Mouse (Mus musculus) mouse trophoblast stem cell (cell line): ENCODE results near the gene Gm10073.

Source experiments
- in situ Hi-C, 2 experiments: fragments of 300-500 bp; cut with MseI, MboI; formaldehyde crosslinking; loops; 2 replicates in 1 of 2; 3 replicates in 1 of 2; pipeline ENCODE4 v1.15.1; 2025

The Gm10073 gene

DNA sequence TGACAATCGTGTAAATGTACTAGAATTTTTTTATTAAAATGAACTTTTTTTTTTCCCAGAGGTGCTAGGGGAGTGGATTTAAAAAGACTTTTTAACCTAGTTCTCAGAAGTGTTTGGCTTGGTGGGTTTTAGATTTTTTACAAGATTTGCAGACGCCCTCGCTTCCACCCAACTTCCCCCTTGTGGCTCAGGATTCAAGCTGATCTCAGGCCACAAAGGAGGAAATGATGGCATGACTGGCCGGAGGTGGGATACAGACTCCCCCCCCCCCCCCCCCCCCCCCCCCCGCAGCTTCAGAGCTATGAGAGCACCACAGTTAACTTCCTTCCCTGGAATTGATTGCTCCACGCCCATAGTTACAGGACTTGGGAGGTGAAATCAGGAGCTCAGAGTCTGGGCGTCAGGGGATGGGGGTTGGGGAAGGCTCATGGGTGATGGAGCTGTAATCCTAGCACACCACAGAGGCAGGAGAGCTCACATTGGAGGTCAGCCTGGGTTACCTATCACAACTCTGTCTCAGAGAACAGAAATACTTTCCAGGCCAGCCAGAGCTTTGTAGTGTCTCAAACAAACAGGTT lies 17.1 kb downstream of the Gm10073 start:
- in situ Hi-C loops = no loop called here

- in situ Hi-C loops = no loop called here
Measured at GRCm38 (mm10) chr8:106554011-106554410, 19.2 kb downstream of the Gm10073 start.

DNA sequence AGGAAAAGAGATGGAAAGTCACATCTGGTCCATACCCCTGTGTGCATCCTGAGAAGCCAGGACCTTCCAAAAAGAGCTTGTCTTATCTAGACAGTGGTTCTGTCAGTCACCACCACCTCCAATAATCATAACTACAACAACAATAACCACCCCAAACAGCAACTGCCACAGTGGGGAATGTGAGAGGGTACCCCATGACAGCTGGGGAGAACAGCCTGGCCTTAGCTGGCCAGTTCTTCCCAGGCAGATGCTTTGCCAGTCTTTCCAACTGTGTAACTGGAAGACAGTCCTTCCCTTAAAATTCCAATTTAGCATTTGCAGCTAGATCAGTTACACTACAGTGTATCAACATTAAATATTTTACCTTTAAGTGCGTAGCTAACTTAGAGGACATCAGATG lies 22.4 kb downstream of the Gm10073 start:
- in situ Hi-C loops = no loop called here

- in situ Hi-C loops = no loop called here
Measured at GRCm38 (mm10) chr8:106548366-106548936, 24.8 kb downstream of the Gm10073 start.

DNA sequence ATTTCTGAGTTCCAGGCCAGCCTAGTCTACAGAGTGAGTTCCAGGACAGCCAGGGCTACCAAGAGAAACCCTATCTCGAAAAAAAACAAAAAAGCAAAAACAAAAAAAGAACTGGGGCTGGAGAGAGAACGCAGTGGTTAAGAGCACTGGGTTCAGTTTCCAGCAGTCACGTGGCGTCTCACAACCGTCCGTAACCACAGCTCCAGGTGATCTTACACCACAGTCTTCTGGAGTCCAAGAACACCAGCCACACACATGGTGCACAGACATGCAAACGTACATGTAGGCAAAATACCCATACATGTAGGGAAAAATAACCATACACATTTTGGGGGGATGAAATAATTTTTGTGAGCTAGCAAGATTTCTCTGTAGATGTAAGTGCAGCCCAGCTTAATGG lies 26.5 kb downstream of the Gm10073 start:
- in situ Hi-C loops = no loop called here

GRCm38 (mm10) chr8:106545149-106545548 lies 28.1 kb downstream of the Gm10073 start:
- in situ Hi-C loops = no loop called here

GRCm38 (mm10) chr8:106543043-106543442 lies 30.2 kb downstream of the Gm10073 start:
- in situ Hi-C loops = no loop called here

DNA sequence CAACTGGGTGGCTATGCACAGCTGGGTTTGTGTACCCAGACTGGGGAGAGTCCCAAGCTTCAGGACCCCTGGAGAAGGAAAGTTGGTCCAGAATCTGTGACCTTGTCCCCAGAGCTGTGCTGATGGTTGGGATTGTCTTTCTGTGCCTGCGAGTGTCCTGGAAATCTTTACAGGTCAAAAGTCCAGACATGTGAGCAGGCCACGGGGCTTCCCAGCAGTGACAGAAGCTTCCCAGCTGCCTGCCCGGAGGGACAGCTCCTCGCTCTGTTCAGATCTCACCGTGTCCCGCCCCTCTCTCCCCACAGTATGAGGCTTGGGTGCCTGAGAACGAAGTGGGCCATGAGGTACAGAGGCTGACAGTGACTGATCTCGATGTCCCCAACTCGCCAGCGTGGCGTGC lies 32.3 kb downstream of the Gm10073 start:
- in situ Hi-C loops = no loop called here

DNA sequence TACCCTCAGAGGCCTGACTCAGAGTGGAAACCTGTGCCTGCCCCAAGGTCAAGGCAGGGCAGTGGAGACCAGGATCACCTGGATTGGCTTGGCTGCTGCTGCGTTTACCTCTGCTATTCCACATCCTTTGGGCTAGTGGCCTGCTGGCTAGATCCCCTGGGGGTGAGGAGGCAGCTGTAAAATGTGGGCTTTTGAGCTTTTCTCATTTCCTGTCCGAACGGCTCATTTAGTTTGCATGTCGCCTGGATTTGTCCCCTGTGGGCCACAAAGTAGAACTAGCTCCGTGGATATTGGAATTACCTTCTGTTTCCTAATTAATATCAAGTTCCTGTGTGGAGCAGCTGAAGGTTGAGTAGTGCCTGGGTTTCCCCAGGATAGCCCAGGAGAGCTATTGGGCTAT lies 34.1 kb downstream of the Gm10073 start:
- in situ Hi-C loops = no loop called here

DNA sequence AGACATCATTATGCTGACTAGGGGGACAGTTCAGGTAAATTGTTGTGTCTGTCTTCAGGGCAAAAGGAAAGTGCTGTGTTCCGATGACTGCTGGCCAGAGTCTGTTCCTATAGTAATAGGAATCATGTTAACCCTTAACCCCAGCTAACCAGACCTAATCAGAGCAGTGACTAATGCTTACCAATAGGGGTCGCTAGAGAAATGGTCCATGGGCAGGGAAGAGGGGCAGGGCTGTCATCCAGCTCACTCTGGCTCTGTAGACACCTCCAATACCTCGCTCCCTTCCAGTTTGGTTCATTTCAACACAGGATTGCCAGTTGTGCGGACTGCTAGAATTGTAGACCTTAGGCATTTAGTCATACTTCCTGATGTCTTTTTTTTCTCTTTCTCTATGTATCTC lies 37.8 kb downstream of the Gm10073 start:
- in situ Hi-C loops = no loop called here

DNA sequence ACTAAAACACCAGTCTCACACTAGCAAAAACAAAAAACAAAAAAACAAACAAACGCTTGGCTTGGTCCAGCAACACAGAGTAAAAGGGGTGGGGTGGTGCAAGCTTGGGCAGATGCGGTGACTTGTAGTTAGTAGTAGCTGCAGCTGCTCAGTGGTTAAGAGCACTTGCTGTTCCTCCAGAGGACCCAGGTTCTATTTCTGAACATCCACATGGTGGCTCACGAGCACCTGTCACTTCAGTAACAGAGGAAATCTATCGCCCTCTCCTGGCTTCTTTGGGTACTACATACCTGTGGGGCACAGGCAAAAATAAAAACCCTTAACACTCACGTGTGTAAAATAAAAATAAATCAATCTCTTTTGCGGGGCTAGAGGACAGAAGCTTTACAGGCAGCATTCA lies 38.8 kb downstream of the Gm10073 start:
- in situ Hi-C loops = loop anchor here (5.0 kb wide), 1 partner anchor 102 kb away; no protein-coding TSS in a partner anchor

GRCm38 (mm10) chr8:106533709-106534108 lies 39.6 kb downstream of the Gm10073 start:
- in situ Hi-C loops = loop anchor here (5.0 kb wide), 1 partner anchor 101 kb away; no protein-coding TSS in a partner anchor

- in situ Hi-C loops = loop anchor here (5.0 kb wide), 1 partner anchor 98 kb away; no protein-coding TSS in a partner anchor
Measured at GRCm38 (mm10) chr8:106530566-106530965, 42.7 kb downstream of the Gm10073 start.

GRCm38 (mm10) chr8:106529885-106530482 lies 43.3 kb downstream of the Gm10073 start:
- in situ Hi-C loops = loop anchor here (5.0 kb wide), 1 partner anchor 98 kb away; no protein-coding TSS in a partner anchor

DNA sequence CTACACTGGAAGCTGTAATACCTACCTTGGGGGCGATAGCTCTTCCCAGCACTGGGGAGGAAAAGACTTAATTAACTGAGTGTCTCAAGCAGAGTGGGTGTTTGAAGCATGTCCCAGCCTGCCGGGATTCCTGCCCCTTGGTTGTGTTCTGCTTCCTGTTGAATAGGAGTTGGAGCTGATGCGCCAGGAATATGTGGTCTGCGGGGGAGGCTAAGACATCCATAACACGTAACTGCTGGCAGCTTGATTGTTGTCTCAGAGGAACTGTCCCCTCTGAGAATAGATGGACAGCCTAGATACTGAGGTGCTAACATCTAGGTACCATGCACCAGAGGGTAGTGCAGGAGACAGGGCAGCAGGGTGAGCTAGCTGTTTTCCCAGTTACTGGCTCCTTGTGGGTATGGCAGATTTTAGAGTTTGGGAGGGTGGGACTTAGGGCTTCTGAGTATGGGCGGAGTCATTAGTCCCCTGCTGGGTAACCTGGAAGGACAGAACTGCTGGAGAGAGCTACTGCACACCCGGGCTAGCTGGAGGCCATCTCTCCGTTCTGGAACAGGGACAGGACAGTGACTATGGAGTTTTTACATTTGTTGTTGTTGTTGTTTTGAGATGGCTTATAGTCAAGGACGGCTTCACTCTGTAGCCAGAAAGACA lies 44.5 kb downstream of the Gm10073 start:
- in situ Hi-C loops = no loop called here

DNA sequence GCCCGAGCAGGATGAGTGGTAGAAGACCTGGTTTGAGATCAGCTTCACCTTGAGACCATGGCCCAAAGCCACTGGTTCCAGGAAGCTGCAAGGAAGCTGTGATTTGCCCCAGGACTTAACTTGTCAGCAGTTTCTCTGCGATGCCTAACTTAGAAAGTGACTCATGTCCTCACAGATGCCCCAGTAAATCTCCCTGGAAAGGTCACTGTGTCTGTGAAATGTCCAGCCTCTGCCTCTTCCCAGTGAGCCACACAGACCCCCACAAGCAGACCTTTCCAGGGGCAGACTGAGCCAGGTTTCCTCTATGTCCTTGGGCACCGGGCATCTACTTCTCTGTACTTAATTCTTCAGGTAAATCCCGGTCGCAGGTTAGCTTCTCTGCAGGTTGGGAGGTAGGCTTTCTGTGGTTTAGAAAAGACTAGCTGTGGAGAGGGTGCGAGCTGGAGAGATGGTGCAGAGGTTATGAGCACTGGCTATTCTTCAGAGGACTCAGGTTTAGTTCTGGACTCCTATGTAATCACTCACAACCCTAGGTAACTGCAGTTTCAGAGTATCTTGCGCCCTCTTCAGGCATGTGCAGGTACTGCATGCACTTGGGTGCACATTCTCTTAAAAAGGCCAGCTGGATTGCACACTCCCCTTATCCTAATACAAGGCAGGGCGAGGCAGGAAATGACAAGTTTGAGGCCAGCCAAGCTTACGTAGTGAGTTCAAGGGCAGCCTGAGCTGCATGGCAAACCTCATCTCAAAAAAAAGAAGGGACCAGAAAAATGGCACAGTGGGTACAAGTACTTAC lies 45.8 kb downstream of the Gm10073 start:
- in situ Hi-C loops = no loop called here

DNA sequence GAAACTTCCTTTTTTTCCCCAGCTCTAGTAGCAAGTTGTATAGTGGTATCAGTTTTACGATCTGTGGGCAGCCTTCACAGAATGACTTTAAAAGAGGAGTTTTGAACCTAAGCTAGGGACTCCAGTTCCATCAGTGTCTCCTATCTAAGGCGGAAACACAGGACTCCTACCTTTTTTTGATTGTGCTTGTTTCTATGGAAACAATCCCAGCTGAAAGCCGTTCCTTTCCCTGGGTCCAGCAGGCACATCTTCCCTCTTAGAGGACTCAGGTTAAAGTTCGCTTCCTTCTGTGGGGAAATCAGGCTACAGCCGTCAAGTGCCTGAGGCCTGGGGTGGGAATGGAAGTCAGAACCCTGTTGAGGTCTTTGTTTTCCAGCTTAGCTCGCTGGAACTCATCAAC lies 46.5 kb downstream of the Gm10073 start:
- in situ Hi-C loops = no loop called here
